Mouse (Mus musculus) brain, embryonic 14.5 days (tissue): Measurements from ENCODE around the gene Ston1.

Experiments
- CTCF ChIP-seq: fragments of 200-500 bp; IDR thresholded peaks from 2 replicates; pipeline ENCODE4 v1.5.1; 2012; ENCODE audit warnings: inconsistent platforms, mild to moderate bottlenecking, moderate library complexity, borderline replicate concordance; ENCODE audit not compliant: insufficient read depth, insufficient read length; ENCODE audit errors: extremely low read depth
- POLR2A ChIP-seq: fragments of 200-500 bp; IDR thresholded peaks from 2 replicates; pipeline ENCODE4 v1.6.1; 2012; ENCODE audit warnings: mild to moderate bottlenecking, inconsistent platforms, borderline replicate concordance; ENCODE audit not compliant: poor library complexity, insufficient read depth, insufficient read length, severe bottlenecking; ENCODE audit errors: extremely low read depth

DNA sequence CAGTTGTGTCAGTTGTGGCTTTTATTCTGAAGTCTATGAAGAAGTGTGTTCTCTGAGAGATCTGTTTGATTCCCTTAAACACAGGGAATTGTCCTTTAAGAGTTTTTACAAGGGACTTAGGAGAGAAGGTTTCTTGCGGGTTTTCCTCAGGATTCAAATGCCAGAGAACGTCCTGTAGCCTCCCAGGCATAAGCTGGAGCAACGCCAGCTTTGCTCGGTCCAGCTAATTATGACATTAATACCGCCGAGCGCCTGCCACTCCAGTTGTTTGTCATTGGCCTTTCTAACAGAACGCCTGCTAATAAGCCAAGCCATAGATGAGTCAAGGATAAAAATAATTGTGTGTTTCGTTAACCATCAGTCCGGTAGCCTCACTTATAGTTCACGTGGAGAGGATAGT is 90.7 kb downstream of the Ston1 start:
- TF ChIP-seq CTCF (no peak), POLR2A (no peak)
